Mouse (Mus musculus): Measurements from ENCODE around the gene Il27ra.

Gene Il27ra

GRCm38 (mm10) chr8:84042066-84042947 lies at the start of gene Il27ra:
Gene Il27ra (minus strand): TSS chr8:84042589.
- DNase-seq (ENCODE audit: low spot score in 2 of 2), result no peak

GRCm38 (mm10) chr8:84090585-84090984 lies 48.2 kb upstream of the Il27ra start:
- no peak for DNase-seq (ENCODE audit: low spot score in 2 of 2)

GRCm38 (mm10) chr8:84089277-84089676 lies 46.9 kb upstream of the Il27ra start:
- no peak for DNase-seq (ENCODE audit: low spot score in 2 of 2)

GRCm38 (mm10) chr8:84087821-84088220 lies 45.4 kb upstream of the Il27ra start:
- DNase-seq (ENCODE audit: low spot score in 2 of 2), result no peak

GRCm38 (mm10) chr8:84087156-84087555 lies 44.8 kb upstream of the Il27ra start:
- DNase-seq (ENCODE audit: low spot score in 2 of 2), result no peak

- DNase-seq (ENCODE audit: low spot score in 2 of 2), result no peak
Measured at GRCm38 (mm10) chr8:84084341-84085115, 42.1 kb upstream of the Il27ra start.

- DNase-seq (ENCODE audit: low spot score in 2 of 2), result no peak
Measured at GRCm38 (mm10) chr8:84083829-84084241, 41.4 kb upstream of the Il27ra start.

- no peak for DNase-seq (ENCODE audit: low spot score in 2 of 2)
Measured at GRCm38 (mm10) chr8:84079206-84079605, 36.8 kb upstream of the Il27ra start.

GRCm38 (mm10) chr8:84076849-84077248 lies 34.5 kb upstream of the Il27ra start:
- no peak for DNase-seq (ENCODE audit: low spot score in 2 of 2)

GRCm38 (mm10) chr8:84076412-84076811 lies 34.0 kb upstream of the Il27ra start:
- DNase-seq (ENCODE audit: low spot score in 2 of 2), result no peak

- DNase-seq (ENCODE audit: low spot score in 2 of 2), result no peak
Measured at GRCm38 (mm10) chr8:84073230-84073976, 31.0 kb upstream of the Il27ra start.

GRCm38 (mm10) chr8:84072321-84072720 lies 29.9 kb upstream of the Il27ra start:
- DNase-seq (ENCODE audit: low spot score in 2 of 2), result no peak

- no peak for DNase-seq (ENCODE audit: low spot score in 2 of 2)
Measured at GRCm38 (mm10) chr8:84071921-84072320, 29.5 kb upstream of the Il27ra start.

- DNase-seq (ENCODE audit: low spot score in 2 of 2), result peak; percentile 67 to 74
Measured at GRCm38 (mm10) chr8:84070667-84071066, 28.3 kb upstream of the Il27ra start.

- no peak for DNase-seq (ENCODE audit: low spot score in 2 of 2)
Measured at GRCm38 (mm10) chr8:84070241-84070640, 27.9 kb upstream of the Il27ra start.

GRCm38 (mm10) chr8:84069750-84070149 lies 27.4 kb upstream of the Il27ra start:
- no peak for DNase-seq (ENCODE audit: low spot score in 2 of 2)

GRCm38 (mm10) chr8:84069169-84069568 lies 26.8 kb upstream of the Il27ra start:
- no peak for DNase-seq (ENCODE audit: low spot score in 2 of 2)

GRCm38 (mm10) chr8:84068316-84069035 lies 26.1 kb upstream of the Il27ra start:
- DNase-seq (ENCODE audit: low spot score in 2 of 2), result no peak

GRCm38 (mm10) chr8:84067911-84068310 lies 25.5 kb upstream of the Il27ra start:
- no peak for DNase-seq (ENCODE audit: low spot score in 2 of 2)

- DNase-seq (ENCODE audit: low spot score in 2 of 2), result peak; percentile 91
Measured at GRCm38 (mm10) chr8:84067047-84067573, 24.7 kb upstream of the Il27ra start.

GRCm38 (mm10) chr8:84066291-84066930 lies 24.0 kb upstream of the Il27ra start, which contains the start of gene Rfx1:
Gene Rfx1 (plus strand): TSS chr8:84066834.
- peak; percentile 100 for DNase-seq (ENCODE audit: low spot score in 2 of 2)
